Mouse (Mus musculus): ENCODE results near the gene Atp6v1g1.

DNA sequence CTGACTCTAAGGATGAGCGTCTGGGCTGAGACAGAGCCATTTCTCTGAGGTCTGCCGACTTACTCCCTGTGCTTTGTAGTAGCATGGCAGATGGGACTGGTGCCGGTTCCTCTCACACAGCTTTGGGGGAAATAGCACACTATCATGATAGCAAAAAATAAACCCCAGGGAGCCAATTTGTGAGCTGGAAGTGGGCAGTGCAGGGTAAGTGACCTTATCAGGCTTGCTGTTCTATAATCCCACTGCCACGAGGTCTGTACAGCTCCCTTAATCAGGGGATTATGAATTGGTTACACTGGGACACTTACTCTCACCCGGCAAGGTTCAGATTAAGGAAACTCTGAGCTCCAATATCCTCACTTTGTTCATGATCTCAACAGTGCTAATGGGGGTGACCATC lies 43.5 kb upstream of the Atp6v1g1 start:
- TF ChIP-seq CTCF (IDR thresholded peaks at IDR 0.05; ENCODE audit: extremely low read depth, insufficient read length, insufficient replicate concordance, low read depth, low read length) (no peak), POLR2A (IDR thresholded peaks at IDR 0.05; ENCODE audit: low read depth, low read length) (no peak)
